Mouse (Mus musculus) neural tube, embryonic 13.5 days (tissue): ENCODE results near the gene Slitrk5. TPM values are rescaled to one million over a fixed set of nuclear protein-coding genes. Genes with fewer than 3 reads are reported as not detected.

ENCODE experiments used
- ATAC-seq: fragments of 200-750 bp; cut with Nextera tagmentation; 2 replicates; pipeline ENCODE4 v1.8.0; 2017; ENCODE audit warnings: low read depth, mild to moderate bottlenecking, moderate TSS enrichment, moderate library complexity
- H3K27ac ChIP-seq: fragments of 300-500 bp; sonication (generic); replicated peaks from 2 replicates; pipeline ENCODE4 v1.5.1; 2015; ENCODE audit warnings: moderate library complexity, mild to moderate bottlenecking, inconsistent platforms
- H3K27me3 ChIP-seq: fragments of 300-500 bp; sonication (generic); 2 replicates; pipeline ENCODE4 v1.6.1; 2015; ENCODE audit warnings: mild to moderate bottlenecking, inconsistent platforms
- H3K36me3 ChIP-seq: fragments of 300-500 bp; sonication (generic); 2 replicates; pipeline ENCODE4 v1.6.1; 2015; ENCODE audit warnings: mild to moderate bottlenecking, inconsistent platforms
- H3K4me1 ChIP-seq: fragments of 300-500 bp; sonication (generic); replicated peaks from 2 replicates; pipeline ENCODE4 v1.6.1; 2015; ENCODE audit warnings: inconsistent platforms
- H3K4me2 ChIP-seq: fragments of 300-500 bp; sonication (generic); 2 replicates; pipeline ENCODE4 v1.6.1; 2015; ENCODE audit warnings: inconsistent platforms, mild to moderate bottlenecking, moderate library complexity
- H3K4me3 ChIP-seq: fragments of 300-500 bp; sonication (generic); 2 replicates; pipeline ENCODE4 v1.5.1; 2015; ENCODE audit warnings: mild to moderate bottlenecking, inconsistent platforms
- H3K9ac ChIP-seq: fragments of 300-500 bp; sonication (generic); 2 replicates; pipeline ENCODE4 v1.6.1; 2015; ENCODE audit warnings: moderate library complexity, mild to moderate bottlenecking, inconsistent platforms
- H3K9me3 ChIP-seq: fragments of 300-500 bp; sonication (generic); 2 replicates; pipeline ENCODE4 v1.6.1; 2016; ENCODE audit warnings: inconsistent platforms
- WGBS: fragments of 180-500 bp; shearing (Covaris S2); methylation state at CpG from one replicate; pipeline ENCODE4 v1.1.7; 2015; 5-methylcytosine and 5-hydroxymethylcytosine counted together
- polyA plus RNA-seq: library from polyadenylated mRNA; unstranded; fragments of >200 nt; fragmentation: Nextera tagmentation; extraction: Ambion mirVana; gene quantifications from 2 replicates; pipeline ENCODE4 v1.2.1, GENCODE M21; 2015

Gene Slitrk5
- polyA plus RNA-seq, 1 experiment from 2014 or later, result 26.6 TPM

GRCm38 (mm10) chr14:111729833-111730232 lies 54.9 kb downstream of the Slitrk5 start:
- H3K4me2 ChIP-seq, result no peak overlapping the region
- no peaks in the 10 kb centered on the region for H3K9me3 ChIP-seq
- WGBS, result 91% methylated on average over 2 of the region's 2 CpGs
- H3K27me3 ChIP-seq, result no peaks in the 10 kb centered on the region
- H3K4me1 ChIP-seq, result no peaks in the 10 kb centered on the region
- no peak overlapping the region for H3K4me3 ChIP-seq
- H3K9ac ChIP-seq, result no peak overlapping the region
- H3K36me3 ChIP-seq, result no peaks in the 10 kb centered on the region
- ATAC-seq, result no peak
- no peak overlapping the region for H3K27ac ChIP-seq
